Mouse (Mus musculus): ENCODE results near the gene Vmn1r86.
"Not testable (repeated sequence)": the region's sequence is repeated elsewhere in the genome, so short reads cannot be mapped to it uniquely, and the experiment has no call there.

Gene Vmn1r86

DNA sequence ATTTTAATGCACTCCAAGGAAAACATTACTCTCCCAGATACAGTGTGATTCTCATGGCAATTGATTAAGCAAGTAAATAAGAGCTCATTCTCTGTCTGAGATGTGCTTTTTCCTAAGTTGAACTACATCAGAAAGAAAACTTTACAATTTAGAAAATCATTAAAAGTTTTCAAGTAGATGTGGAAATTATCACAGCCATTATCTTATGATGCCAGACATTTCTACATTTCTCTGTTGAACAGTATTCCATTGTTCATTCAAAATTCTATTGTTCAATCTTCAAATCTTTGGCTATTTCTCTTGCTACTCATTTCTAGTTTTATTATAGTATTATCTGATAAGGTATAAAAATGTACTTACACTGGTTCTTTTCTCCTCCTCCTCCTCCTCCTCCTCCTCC is at the start of gene Vmn1r86:
Gene Vmn1r86, minus strand, starts transcription at position 101 of the 400 bp plus-strand sequence.
- no peak for DNase-seq (ENCODE audit: low read depth, low spot score)

DNA sequence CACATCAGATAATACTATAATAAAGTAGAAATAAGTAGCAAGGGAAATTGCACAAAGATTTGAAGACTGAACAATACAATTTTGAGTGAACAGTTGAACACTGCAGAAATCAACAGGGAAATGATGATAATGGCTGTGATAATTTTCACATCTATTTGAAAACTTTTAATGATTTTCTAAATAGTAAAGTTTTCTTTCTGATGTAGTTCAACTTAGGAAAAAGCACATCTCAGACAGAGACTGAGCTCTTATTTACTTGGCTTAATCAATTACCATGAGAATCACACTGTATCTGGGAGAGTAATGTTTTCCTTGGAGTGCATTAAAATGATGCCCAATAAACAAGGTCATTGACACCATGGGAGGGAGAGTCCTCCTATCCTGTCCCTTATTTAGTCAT is 39.6 kb upstream of the Vmn1r86 start, which contains the start of gene Vmn1r88:
Gene Vmn1r88, plus strand, starts transcription at position 301 of the 400 bp plus-strand sequence.
- DNase-seq (ENCODE audit: low read depth, low spot score): no peak

DNA sequence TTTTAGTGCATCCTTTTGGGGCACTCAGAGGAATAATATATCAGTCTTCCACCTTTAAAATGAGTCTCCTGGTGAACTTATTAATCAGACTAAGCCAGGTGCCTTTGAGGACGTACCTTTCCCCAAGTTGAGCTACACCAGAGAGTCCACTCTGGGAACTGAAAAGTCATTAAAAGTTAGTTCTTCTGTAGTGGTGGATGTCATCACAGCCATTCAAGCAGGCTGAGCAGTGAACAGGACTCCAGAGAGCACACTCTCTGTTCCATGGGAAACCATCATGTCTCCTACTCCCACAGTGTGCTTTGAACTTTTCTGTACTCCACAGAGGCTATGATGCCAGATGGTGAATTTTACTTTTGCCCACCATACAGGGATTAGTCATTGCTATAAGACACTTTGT is 20.3 kb upstream of the Vmn1r86 start, which contains the start of gene Vmn1r87:
Gene Vmn1r87, minus strand, starts transcription at position 101 of the 400 bp plus-strand sequence.
- no peak for DNase-seq (ENCODE audit: low read depth, low spot score)

DNA sequence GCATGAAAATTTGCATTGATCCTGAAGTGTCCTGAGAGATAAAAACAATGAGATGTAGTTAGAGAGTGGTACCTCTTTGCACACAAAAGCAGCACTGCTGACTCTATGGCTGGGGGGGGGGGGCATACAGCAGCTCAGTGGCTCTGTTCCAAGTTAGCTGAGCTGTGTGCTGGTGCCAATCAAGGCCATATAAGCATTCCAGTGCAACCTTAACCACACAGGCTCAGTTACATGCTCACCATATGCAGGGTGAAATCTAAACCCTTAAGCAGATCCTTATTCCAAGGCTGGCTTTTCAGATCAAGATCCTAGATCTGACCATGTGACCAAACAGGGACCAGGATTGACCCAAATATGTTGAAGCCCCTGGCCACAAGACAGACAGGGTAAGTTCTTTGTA is 17.6 kb upstream of the Vmn1r86 start:
- no peak for DNase-seq (ENCODE audit: low read depth, low spot score)

DNA sequence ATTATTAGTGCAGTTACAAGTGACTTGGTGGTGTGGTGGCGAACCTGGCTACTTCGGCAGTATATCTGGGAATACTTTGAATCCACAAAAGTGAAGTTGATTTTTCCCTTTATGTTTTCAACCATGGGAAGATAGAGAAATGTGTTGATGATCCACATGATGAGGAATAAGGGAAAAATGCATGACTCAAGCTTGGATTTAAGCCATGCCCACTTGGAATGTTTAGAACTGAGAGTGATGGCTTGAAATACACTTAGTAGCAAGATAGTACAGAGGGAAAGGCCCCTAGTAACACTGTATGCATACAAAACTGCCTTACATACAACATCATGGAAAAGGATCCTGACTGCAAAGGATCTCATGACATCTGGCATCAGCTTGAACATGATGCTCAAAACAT is 12.1 kb upstream of the Vmn1r86 start:
- DNase-seq (ENCODE audit: low read depth, low spot score): no peak

DNA sequence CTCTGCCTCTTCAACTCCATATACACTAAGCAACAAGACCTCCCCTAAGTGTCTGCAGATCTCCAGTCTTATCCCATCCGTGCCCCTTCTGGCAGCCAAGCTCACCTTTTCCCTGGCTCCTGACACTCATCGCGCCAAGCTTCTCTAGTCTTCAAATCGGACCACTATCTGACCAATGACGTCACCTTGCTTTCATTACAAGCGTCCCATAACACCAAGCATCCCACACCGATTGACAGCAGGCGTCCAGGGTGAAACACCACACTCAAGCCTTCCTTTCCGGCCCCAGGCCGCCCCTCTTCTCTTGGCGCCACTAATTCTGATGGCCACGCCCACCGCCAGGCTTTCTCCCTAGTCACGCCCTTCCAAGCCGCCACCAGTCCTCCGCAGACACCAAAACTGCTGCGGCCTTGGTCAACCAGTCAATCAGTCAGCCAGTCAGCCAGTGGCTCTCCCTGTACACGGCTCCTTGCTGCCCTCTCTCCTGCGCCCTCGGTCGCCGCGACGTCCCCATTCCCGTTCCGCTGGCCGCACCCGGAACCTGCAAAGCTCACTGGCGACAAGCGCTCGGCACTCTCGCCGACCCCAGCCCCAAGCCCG is 3.9 kb upstream of the Vmn1r86 start:
- DNase-seq (ENCODE audit: low read depth, low spot score): peak; percentile 30

DNA sequence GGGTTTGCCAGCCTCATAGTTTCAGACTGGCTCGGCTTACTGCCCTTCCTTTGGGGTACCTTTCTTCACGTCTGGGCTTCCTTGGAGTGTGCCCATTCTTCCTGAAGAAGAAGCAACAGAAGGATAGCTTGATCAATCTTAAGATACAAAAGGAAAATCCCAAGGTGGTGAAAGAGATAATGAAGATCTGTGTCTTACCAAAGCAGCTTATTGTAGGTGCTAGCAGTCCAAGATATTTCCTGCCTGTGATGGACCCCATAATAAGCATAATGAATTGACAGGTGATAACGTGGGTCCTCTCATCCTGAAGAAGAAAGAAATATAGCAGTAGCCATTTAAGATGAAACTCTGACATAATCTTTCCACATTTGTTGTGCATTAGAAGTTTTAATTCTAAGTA is 24.6 kb downstream of the Vmn1r86 start, which contains the start of gene Vmn1r85:
Gene Vmn1r85, minus strand, starts transcription at position 101 of the 400 bp plus-strand sequence.
- DNase-seq (ENCODE audit: low read depth, low spot score): no peak

DNA sequence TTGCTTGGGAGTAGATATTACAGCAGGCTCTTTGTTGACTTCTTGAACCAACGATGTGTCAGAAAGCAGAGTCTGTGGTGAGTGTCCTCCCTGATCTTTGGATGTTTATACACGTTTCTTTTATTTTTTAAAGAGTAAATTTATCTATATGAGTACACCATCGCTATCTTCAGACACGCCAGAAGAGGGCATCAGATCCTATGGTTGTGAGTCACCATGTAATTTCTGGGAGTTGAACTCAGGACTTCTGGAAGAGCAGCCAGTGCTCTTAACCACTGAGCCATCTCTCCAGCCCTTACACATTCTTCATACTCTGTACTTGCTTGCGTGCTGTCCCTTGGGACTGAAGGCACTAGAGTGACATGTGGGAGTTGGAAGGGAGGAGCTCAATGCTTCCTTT is 47.4 kb downstream of the Vmn1r86 start:
- no peak for DNase-seq (ENCODE audit: low read depth, low spot score)

DNA sequence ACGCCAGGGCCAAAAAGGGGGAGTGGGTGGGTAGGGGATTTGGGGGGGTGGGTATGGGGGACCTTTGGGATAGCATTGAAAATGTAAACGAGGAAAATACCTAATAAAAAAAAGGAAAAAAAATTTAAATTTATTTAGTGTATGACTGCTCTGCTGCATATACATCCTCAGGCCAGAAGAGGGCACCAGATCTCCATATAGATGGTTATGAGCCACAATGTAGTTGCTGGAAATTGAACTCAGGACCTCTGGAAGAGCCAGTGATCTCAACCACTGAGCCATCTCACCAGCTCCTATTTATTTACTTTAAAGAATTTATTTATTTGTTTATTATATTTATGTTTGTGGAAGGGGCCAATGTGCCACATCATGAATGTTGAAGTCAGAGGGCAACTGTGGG is 56.3 kb downstream of the Vmn1r86 start:
- DNase-seq (ENCODE audit: low read depth, low spot score): not testable (repeated sequence)

DNA sequence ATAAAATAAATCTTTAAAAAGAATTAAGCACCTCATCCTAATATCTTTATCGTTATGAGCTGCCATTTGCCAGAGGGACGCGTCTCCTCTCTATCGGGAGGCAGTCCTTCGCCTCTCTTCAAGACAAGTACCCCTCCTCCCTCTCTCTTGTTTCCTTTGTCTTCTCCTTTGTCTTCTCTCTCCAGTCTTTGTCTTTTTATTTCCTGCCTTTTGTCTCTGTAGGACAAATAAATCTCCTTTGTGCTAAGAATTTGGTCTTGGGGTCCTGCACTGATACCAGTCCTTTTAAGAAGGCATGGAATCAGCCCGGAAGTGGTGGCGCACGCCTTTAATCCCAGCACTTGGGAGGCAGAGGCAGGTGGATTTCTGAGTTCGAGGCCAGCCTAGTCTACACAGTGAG is 60.2 kb downstream of the Vmn1r86 start:
- peak; percentile 91 for DNase-seq (ENCODE audit: low read depth, low spot score)

DNA sequence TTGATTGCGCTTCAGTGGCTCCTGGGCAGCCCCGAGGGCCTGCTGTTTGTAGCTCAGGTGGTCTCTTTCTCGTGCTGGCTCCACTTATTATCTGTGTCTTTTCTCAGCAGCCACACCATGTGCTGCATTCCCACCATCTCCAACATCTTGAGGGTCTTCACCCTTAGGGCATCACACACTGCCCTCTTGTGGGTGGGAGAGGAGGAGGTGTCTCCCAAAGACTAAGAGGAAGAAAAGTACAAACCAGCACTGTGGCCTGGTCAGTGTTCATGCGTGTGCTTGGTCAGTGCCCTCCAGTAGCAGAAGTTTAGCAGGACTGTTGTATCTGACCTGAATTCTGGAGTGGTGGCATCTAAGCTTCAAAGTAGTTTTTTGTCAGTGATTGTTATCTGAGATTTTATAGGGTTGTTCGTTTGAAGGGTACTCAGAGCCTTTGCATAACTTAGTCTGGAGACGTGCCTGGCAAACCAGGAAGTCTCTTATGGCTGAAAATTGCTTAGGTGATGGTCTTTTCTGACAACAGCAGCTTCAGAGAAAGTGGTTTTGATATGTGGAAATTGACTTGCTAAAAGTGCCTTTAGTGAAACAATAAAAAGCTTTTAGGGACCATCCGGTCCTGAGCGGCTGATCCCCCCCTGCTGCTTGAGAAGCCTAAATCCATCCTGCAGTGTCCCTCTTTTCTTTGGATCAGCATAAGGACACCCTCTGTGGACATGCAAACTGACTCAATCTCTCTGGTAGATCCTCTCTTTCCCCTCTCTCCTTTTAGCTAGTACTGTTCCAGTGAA is 62.6 kb downstream of the Vmn1r86 start:
- DNase-seq (ENCODE audit: low read depth, low spot score): peak; percentile 77

DNA sequence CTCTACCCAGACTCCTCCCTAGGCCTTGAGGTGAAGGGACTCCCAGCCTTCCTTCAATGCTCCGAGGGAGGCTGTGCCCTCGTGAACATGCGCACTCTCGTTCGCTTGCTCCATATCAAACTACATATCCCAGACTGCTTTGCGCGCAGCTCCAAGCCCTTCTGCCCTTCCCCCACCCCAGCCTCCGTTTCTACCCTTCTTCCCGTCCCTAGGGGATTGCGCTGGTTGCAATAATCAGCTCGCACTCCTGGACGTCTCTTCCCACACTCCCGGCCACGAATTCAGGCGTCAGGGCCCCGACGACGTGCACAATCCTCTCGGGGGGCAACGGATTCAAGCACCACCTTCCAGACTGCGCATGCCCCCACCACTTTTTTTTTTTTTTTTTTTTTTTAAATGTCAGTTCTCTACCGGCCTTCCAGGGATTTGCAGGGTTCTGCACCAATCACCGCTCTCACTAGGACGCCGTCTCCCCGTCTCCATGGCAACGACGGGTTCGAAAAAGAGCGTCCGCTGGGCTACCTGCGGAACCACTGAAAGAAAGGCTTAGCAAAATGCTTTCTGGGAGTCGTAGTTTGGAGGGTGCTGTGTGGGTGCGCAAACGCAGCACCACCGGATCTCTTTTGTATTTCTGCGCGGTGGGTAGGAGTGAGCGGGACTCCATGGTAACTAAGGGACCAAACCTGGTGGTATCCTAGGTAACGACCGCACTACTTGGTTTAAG is 65.3 kb downstream of the Vmn1r86 start, which contains the start of gene Mzf1:
Gene Mzf1, minus strand, starts transcription at position 478 of the 724 bp plus-strand sequence.
- DNase-seq (ENCODE audit: low read depth, low spot score): peak; percentile 99

DNA sequence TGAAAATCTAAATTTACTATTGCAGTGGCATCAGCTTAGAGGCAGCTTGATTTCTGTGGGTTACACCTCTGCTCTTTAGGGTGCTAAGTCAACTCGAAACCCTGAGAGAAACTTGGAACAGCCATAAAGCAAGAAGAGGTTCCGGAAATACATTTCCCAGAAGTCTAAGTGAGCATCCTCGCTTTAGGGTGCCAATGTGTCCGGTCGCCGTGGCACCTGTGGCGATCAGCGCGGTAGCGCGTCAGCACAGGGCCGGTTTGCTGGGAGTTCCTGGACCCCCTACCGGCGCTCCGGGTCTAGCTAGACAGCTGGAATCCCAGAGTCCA is 65.8 kb downstream of the Vmn1r86 start:
- DNase-seq (ENCODE audit: low read depth, low spot score): no peak

DNA sequence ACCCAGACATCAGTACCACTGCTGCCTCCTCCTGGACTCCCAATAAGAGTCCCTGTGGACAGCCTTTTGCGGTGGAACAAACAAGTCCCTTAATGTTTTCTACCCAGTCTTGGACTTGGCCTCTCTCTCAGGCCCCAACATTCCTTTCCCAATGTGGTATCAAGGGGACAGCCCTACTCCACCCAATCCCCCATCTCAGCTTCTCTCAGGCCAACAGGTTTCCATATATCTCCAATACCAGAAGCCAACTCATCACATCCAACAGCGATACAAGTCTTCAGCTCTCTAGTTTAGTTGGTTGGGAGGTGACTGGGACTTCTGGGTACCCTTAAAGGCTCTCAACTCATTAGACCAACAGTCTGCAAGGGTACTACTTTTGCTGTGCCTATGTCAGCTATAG is 66.2 kb downstream of the Vmn1r86 start:
- DNase-seq (ENCODE audit: low read depth, low spot score): peak; percentile 12

DNA sequence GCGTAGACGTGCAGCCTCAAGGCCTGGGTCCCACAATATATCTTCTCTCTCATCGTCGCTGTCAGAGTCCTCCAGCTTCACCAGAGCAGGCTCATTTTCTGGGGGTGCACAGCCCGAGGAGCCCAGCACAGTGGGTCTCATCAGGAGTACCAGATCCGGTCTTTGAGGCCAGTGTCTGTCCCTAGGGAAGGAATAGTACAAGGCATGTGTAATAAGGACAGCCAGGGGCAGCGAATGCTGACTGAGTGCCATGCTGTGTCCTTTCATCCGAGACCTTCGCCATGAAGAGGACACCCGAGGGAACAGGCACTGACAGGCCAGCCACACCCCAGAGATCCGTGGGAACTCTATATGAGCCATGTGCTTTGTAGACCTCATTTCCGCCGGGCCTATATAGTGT is 66.7 kb downstream of the Vmn1r86 start:
- DNase-seq (ENCODE audit: low read depth, low spot score): no peak

Data from ES-CJ7 (cell line).